Mouse (Mus musculus) right cerebral cortex, adult 18-20 months (tissue): ENCODE data around the gene Axin2.

Experiments
- DNase-seq: peaks from one replicate; pipeline ENCODE4 v3.0.0; 2022; ENCODE audit warnings: mixed read lengths

Gene Axin2

GRCm38 (mm10) chr11:108929700-108930099 lies 9.6 kb downstream of the Axin2 start:
- no peak for DNase-seq

- no peak for DNase-seq
Observed at GRCm38 (mm10) chr11:108930612-108931011, 10.5 kb downstream of the Axin2 start.

GRCm38 (mm10) chr11:108933835-108934234 lies 13.7 kb downstream of the Axin2 start:
- no peak for DNase-seq

- no peak for DNase-seq
Observed at GRCm38 (mm10) chr11:108935128-108935868, 15.1 kb downstream of the Axin2 start.

GRCm38 (mm10) chr11:108936016-108936792 lies 16.1 kb downstream of the Axin2 start:
- DNase-seq: no peak

- DNase-seq: peak; percentile 66
Observed at GRCm38 (mm10) chr11:108940655-108941412, 20.7 kb downstream of the Axin2 start.

- peak; percentile 92 for DNase-seq
Observed at GRCm38 (mm10) chr11:108941836-108942235, 21.7 kb downstream of the Axin2 start.

- no peak for DNase-seq
Observed at GRCm38 (mm10) chr11:108943741-108944140, 23.6 kb downstream of the Axin2 start.

GRCm38 (mm10) chr11:108945666-108946065 lies 25.5 kb downstream of the Axin2 start:
- peak; percentile 71 for DNase-seq

- DNase-seq: no peak
Observed at GRCm38 (mm10) chr11:108947425-108948184, 27.5 kb downstream of the Axin2 start.

GRCm38 (mm10) chr11:108948501-108948900 lies 28.4 kb downstream of the Axin2 start:
- no peak for DNase-seq

GRCm38 (mm10) chr11:108948931-108949330 lies 28.8 kb downstream of the Axin2 start:
- no peak for DNase-seq

GRCm38 (mm10) chr11:108952343-108952742 lies 32.2 kb downstream of the Axin2 start:
- no peak for DNase-seq

- no peak for DNase-seq
Observed at GRCm38 (mm10) chr11:108955943-108956342, 35.8 kb downstream of the Axin2 start.

- DNase-seq: no peak
Observed at GRCm38 (mm10) chr11:108958349-108958748, 38.2 kb downstream of the Axin2 start.

- DNase-seq: no peak
Observed at GRCm38 (mm10) chr11:108959196-108959595, 39.0 kb downstream of the Axin2 start.

GRCm38 (mm10) chr11:108961651-108962065 lies 41.5 kb downstream of the Axin2 start:
- DNase-seq: no peak

GRCm38 (mm10) chr11:108963476-108964232 lies 43.5 kb downstream of the Axin2 start:
- DNase-seq: no peak

- DNase-seq: no peak
Observed at GRCm38 (mm10) chr11:108965740-108966139, 45.6 kb downstream of the Axin2 start.

GRCm38 (mm10) chr11:108973459-108973858 lies 53.3 kb downstream of the Axin2 start:
- DNase-seq: no peak

GRCm38 (mm10) chr11:108973866-108974265 lies 53.7 kb downstream of the Axin2 start:
- DNase-seq: no peak

GRCm38 (mm10) chr11:108975583-108975982 lies 55.4 kb downstream of the Axin2 start:
- no peak for DNase-seq
